Mouse (Mus musculus) ovary, adult 10 weeks (tissue): ENCODE results near the gene S100g. TPM values are rescaled to one million over a fixed set of nuclear protein-coding genes. Genes with fewer than 3 reads are reported as not detected.

Source experiments
- polyA plus RNA-seq: library from polyadenylated mRNA; stranded (reverse); fragments of 350-450 nt; fragmentation: Illumina TruSeq; extraction: RNeasy Lipid Tissue Mini Kit (QIAGEN cat#74804); gene quantifications from one replicate; pipeline ENCODE4 v1.2.3, GENCODE M21; 2014

The S100g gene
- 11.6 TPM for polyA plus RNA-seq

DNA sequence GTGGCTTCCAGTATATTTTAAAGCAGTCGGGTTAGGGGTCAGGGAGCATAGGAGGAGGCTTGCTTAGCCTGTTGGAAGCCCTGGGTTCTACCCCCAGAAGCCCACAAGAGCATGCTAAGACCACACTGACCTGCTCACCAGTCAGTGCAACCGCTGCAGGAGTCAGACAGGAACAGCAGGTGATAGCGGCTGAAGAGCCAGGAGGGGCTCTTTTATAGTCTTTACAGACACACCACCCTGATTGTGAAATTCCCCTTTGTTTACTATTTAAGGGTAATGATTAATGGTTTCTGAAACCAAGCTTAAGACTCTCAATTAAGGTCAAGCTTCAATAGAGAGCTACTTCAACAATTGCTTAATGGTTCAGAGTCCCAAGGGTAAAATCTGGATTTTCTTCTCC is at the start of gene S100g:
Gene S100g (minus strand): TSS at position 217 of the 400 bp plus-strand sequence.

Other genes starting within 250 kb of the S100g start
- gene Rbbp7, start 204.2 kb downstream of the S100g start, polyA plus RNA-seq: 1,179 TPM
- gene Txlng, start 135.1 kb downstream of the S100g start, polyA plus RNA-seq: 52.7 TPM
- 309 TPM for gene Syap1, start 76.2 kb downstream of the S100g start, polyA plus RNA-seq
- gene Ctps2, start 63.4 kb downstream of the S100g start, polyA plus RNA-seq: 242 TPM